Mouse (Mus musculus): ENCODE data around the gene Hdac7. TPM values are rescaled to one million over a fixed set of nuclear protein-coding genes. Genes with fewer than 3 reads are reported as not detected.

Hdac7 gene
- total and polyA plus RNA-seq, 3 experiments: 23.7 to 61.8 (median 25.7) TPM

DNA sequence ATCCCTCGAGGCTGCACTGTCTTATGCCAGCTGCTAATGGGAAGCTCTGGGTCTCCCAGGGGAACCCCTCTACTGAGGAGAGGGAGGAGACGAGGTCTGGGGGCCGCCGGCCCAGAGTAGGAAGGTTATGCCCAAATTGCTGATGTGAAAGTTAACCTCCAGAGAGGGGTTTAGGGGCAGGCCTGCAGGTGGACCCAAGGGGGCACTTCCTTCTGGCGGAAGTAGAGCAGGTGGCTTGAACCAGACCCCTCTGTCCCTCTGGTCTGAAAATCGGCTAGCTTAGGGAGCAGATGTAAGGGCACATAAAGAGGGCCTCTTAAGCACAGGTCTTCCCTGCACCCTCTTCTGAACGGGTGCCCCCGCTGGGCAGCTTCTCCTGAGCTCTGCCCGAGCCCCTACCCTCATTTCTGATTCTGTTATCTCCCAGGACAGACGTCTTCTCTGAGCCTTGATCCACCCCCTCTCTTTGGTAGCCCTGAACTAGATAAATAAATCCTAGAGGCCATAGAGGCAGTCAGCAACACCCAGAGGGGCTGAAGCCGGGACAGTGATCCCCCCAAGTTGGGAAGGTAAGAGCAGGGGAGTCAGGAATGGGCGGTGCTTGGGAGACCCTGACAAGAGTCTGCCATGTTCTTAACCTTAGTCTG, 18.2 kb downstream of the Hdac7 start:
- peaks cover 21% of the 10 kb centered on the region for H3K36me3 ChIP-seq (ENCODE audit: control insufficient read depth, insufficient read depth, low read length)
- 46% methylated on average over 12 of the region's 12 CpGs for WGBS
- peaks cover 4% of the 10 kb centered on the region; the same call in 1 of the 2 replicates for H3K79me2 ChIP-seq (replicated peaks; ENCODE audit: control insufficient read depth, insufficient read depth, low read length)
- peak in 1 of 2 experiments; percentile 29 for DNase-seq
- H3K27me3 ChIP-seq (ENCODE audit: control insufficient read depth, insufficient read depth, low read length): no peaks in the 10 kb centered on the region
- H3K4me3 ChIP-seq: peak overlapping the region; percentile 47
- peaks cover 41% of the 10 kb centered on the region for H3K4me1 ChIP-seq (ENCODE audit: control insufficient read depth, insufficient read depth, low read length)
- peak overlapping the region; percentile 65; the same call in 1 of the 2 replicates for H3K9ac ChIP-seq (ENCODE audit: low read depth, low read length)
- intact Hi-C loops (cut with DNase I): loop anchor here (1.0 kb wide), 1 partner anchor 23 kb away; no protein-coding TSS in a partner anchor
- H3K27ac ChIP-seq: peak overlapping the region; percentile 90
- TF ChIP-seq CTCF (IDR thresholded peaks at IDR 0.05) (no peak), POLR2A (IDR thresholded peaks at IDR 0.05; ENCODE audit: insufficient read depth, low read depth, low read length) (no peak)

DNA sequence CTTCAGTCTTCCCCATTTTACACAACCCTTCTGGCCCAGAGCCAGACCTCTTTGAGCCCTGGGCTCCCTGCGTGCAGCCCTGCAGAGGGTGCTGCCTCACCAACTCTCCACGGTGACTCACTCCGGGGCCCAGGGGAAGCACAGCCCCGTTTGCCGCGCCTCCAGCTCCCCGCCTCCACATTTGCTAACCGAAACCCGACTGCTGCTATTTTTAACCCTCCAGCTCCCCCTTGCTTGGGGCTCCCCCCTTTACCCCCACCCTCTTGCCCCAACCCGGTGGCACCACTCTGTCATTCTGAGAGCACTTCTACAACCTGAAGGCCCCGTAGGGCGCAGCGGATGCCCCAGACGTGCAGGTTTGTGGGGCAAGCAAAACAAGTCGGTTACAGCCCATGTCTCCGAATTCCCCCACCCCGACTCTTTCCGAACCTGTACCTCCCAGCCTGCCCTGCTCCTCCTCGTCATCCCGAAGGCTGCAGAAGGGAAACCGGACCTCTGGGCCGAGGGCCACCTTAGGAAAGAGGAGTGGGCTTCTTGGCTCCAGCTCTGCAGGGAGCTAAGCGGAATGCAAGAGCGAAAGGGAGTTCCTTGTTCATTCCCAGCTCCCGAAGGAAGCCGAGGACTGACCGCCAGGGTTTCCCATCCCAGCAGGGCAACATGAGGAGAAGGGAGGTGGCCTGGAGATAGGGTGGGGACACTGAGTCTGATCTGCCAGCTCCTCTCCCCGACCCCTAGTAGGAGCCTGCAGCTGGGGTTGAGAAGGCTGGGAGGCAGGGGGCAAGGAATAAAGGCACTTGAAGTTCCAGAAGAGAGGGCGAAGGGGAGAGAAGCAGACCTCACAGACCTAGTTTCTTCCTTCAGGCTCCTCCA, 19.0 kb downstream of the Hdac7 start:
- WGBS: 6% methylated on average over 29 of the region's 29 CpGs
- TF ChIP-seq EP300 (IDR thresholded peaks at IDR 0.05; ENCODE audit: insufficient read depth, low read depth, low read length): 0 out of 2 replicates have a peak, but pooled peaks have one; percentile 71
- TF ChIP-seq CTCF (IDR thresholded peaks at IDR 0.05): peak; percentile 77
- TF ChIP-seq POLR2A (IDR thresholded peaks at IDR 0.05; ENCODE audit: insufficient read depth, low read depth, low read length): no peak
- Histone ChIP-seq H3K9ac (ENCODE audit: low read depth, low read length) (peak overlapping the region; percentile 65), H3K27ac (peak overlapping the region; percentile 90), H3K4me1 (ENCODE audit: control insufficient read depth, insufficient read depth, low read length) (peaks cover 48% of the 10 kb centered on the region), H3K79me2 (replicated peaks; ENCODE audit: control insufficient read depth, insufficient read depth, low read length) (peaks cover 4% of the 10 kb centered on the region), H3K36me3 (ENCODE audit: control insufficient read depth, insufficient read depth, low read length) (peaks cover 24% of the 10 kb centered on the region), H3K4me3 (peak overlapping the region; percentile 47), H3K27me3 (ENCODE audit: control insufficient read depth, insufficient read depth, low read length) (no peaks in the 10 kb centered on the region)
- intact Hi-C loops (cut with DNase I): loop anchor here (1.0 kb wide), 1 partner anchor 24 kb away; no protein-coding TSS in a partner anchor
- peak; percentile 86 to 92 for DNase-seq

GRCm38 (mm10) chr15:97824042-97824441, 20.3 kb downstream of the Hdac7 start:
- H3K27ac ChIP-seq: peak overlapping the region; percentile 90
- TF ChIP-seq POLR2A (IDR thresholded peaks at IDR 0.05; ENCODE audit: insufficient read depth, low read depth, low read length): no peak
- 0 out of 2 replicates have a peak, but pooled peaks have one; percentile 11 for TF ChIP-seq EP300 (IDR thresholded peaks at IDR 0.05; ENCODE audit: insufficient read depth, low read depth, low read length)
- TF ChIP-seq CTCF (IDR thresholded peaks at IDR 0.05): no peak
- H3K36me3 ChIP-seq (ENCODE audit: control insufficient read depth, insufficient read depth, low read length): peaks cover 24% of the 10 kb centered on the region
- H3K79me2 ChIP-seq (replicated peaks; ENCODE audit: control insufficient read depth, insufficient read depth, low read length): peaks cover 5% of the 10 kb centered on the region
- intact Hi-C loops (cut with DNase I): loop anchor here (1.0 kb wide), 1 partner anchor 11 kb away; no protein-coding TSS in a partner anchor
- peak; percentile 60 to 77 for DNase-seq
- H3K27me3 ChIP-seq (ENCODE audit: control insufficient read depth, insufficient read depth, low read length): no peaks in the 10 kb centered on the region
- WGBS: 15% methylated on average over 6 of the region's 6 CpGs
- peaks cover 48% of the 10 kb centered on the region for H3K4me1 ChIP-seq (ENCODE audit: control insufficient read depth, insufficient read depth, low read length)
- H3K9ac ChIP-seq (ENCODE audit: low read depth, low read length): no peak overlapping the region; the same call in 1 of the 2 replicates
- H3K4me3 ChIP-seq: no peak overlapping the region; the same call in 1 of the 2 replicates

DNA sequence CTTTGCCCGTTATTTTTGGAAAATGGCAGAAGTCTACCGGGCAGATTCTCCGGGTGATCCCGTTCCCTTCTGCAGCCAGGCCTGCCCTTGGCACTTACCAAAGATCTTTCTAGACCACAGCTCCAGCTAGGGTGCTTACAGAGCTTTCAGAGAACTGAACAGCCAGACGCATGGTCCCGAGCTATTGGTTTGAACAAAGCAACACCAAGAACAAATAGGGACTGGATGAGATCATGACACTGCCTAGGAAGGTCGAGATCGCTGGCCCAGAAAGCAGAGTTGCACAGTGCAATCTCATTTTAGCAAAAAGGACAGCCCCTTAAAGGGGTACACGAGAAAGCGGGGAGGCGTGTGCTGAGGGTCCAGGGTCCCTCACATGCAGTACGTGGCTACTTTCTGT, 20.8 kb downstream of the Hdac7 start:
- TF ChIP-seq POLR2A (IDR thresholded peaks at IDR 0.05; ENCODE audit: insufficient read depth, low read depth, low read length): no peak
- no peak for TF ChIP-seq CTCF (IDR thresholded peaks at IDR 0.05)
- TF ChIP-seq EP300 (IDR thresholded peaks at IDR 0.05; ENCODE audit: insufficient read depth, low read depth, low read length): no peak
- Histone ChIP-seq H3K4me1 (ENCODE audit: control insufficient read depth, insufficient read depth, low read length) (peaks cover 51% of the 10 kb centered on the region), H3K27ac (peak overlapping the region; percentile 90), H3K27me3 (ENCODE audit: control insufficient read depth, insufficient read depth, low read length) (no peaks in the 10 kb centered on the region), H3K9ac (ENCODE audit: low read depth, low read length) (no peak overlapping the region; the same call in 1 of the 2 replicates), H3K4me3 (no peak overlapping the region; the same call in 1 of the 2 replicates), H3K36me3 (ENCODE audit: control insufficient read depth, insufficient read depth, low read length) (peaks cover 24% of the 10 kb centered on the region), H3K79me2 (replicated peaks; ENCODE audit: control insufficient read depth, insufficient read depth, low read length) (peaks cover 6% of the 10 kb centered on the region)
- 38% methylated on average over 12 of the region's 12 CpGs for WGBS
- peak in 1 of 2 experiments; percentile 36 for DNase-seq
- intact Hi-C loops (cut with DNase I): no loop called here

DNA sequence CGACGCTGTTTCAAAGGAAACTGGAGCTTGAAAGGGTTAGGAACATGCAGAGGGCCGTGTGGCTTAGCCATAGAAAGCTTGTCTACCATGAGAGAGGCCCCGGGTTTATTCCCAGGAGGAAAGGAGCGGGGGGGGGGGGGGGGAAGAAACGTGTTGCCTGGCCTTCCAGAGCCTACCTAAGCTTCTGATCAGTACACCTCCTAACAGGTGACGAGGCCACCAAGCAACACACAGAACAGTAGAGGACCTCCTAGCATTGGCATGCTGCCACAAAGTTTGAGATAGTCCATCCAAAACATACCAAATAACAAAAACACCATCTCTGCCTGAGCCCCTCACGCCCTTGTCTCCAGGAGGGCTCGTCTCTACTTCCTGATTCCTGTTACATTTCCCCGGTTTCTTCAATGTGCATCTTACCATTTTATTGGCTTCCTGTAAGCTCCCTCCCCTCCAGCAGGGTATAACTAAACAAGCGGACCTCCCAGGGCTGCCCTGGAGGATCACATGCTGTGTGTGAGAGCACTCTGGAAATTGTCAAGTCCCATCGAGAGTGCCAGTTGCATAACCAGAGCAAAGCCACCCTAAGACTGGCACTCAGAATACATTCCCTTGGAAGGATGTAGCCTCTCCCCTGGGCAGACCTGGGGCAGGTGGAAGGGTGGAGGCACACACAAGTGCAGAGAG, 21.6 kb downstream of the Hdac7 start:
- H3K4me1 ChIP-seq (ENCODE audit: control insufficient read depth, insufficient read depth, low read length): peaks cover 51% of the 10 kb centered on the region
- WGBS: 25% methylated on average over 11 of the region's 12 CpGs
- H3K27ac ChIP-seq: peak overlapping the region; percentile 90
- TF ChIP-seq EP300 (IDR thresholded peaks at IDR 0.05; ENCODE audit: insufficient read depth, low read depth, low read length) (peak; percentile 62; the same call in 1 of the 2 replicates), POLR2A (IDR thresholded peaks at IDR 0.05; ENCODE audit: insufficient read depth, low read depth, low read length) (0 out of 2 replicates have a peak, but pooled peaks have one; percentile 7), CTCF (IDR thresholded peaks at IDR 0.05) (no peak)
- peak overlapping the region; percentile 28 for H3K9ac ChIP-seq (ENCODE audit: low read depth, low read length)
- DNase-seq: peak; percentile 42
- peaks cover 7% of the 10 kb centered on the region for H3K79me2 ChIP-seq (replicated peaks; ENCODE audit: control insufficient read depth, insufficient read depth, low read length)
- intact Hi-C loops (cut with DNase I): no loop called here
- H3K36me3 ChIP-seq (ENCODE audit: control insufficient read depth, insufficient read depth, low read length): peaks cover 24% of the 10 kb centered on the region
- peak overlapping the region; percentile 11; the same call in 1 of the 2 replicates for H3K4me3 ChIP-seq
- no peaks in the 10 kb centered on the region for H3K27me3 ChIP-seq (ENCODE audit: control insufficient read depth, insufficient read depth, low read length)
